9 mouse cellular contexts compared by ENCODE assay signal in the genomic region with DNA sequence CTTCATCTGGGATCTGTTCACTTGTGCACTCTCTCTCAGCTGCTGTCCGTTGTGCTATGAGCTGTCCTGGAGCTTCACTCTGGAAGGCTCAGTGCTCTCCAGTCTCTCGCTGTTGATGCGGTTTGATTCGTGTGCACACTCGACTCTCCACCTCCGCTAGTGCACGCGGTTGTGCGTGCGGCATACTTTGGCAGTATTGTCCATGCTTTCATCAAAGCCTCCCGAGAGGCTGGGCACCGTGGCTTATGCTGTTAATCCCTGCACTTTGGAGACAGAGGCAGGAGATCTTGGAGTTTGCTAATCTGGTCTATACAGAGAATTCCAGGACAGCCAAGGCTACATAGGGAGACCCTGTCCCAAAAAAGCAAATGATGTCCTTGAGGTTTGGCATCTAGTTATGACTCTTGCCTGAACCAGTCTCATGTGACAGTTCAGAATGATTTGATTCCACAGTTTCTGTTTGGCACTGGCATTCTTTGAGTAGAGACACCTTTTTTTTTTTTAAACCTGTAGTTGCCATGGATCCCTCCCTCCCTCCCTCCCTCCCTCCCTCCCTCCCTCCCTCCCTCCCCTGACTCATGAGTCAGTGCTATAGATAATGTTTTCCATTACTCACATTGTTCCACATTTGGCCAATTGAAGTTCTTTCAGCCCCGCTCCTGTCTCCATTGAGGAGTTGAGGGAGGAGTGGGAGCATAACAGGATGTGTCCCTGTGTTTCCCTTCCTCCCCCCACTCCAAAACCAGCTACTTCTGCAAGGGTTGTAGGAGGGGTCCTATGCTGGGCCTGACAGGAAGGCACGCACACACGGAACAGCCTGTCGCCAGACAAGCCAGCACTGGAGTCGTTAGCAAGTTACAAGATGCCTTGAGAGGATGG.
DNase-seq lines count a peak whose midpoint lies in the region; ATAC-seq and TF ChIP-seq lines count a peak whose summit lies in the region.
"Had no signal": no experiment of that assay in that cellular context is flagged by ENCODE, and none has a peak within 500 bp of the region (broad histone marks: within the 10 kb centered on the region; RNA-seq: fewer than 3 reads in every experiment).

No protein-coding gene starts in this region.

- no peak overlapping the region for H3K9ac ChIP-seq in hindbrain, embryonic 11.5 days (ENCODE audit: low read depth, low read length)
- H3K9ac ChIP-seq in heart, embryonic 11.5 days (ENCODE audit: low read depth, low read length) = peak overlapping the region; percentile 34; the same call in 1 of the 2 replicates
- H3K9ac ChIP-seq in limb, embryonic 12.5 days (replicated peaks) = no peak overlapping the region

- no peaks in the 10 kb centered on the region for H3K9me3 ChIP-seq in hindbrain, embryonic 10.5 days
- no peaks in the 10 kb centered on the region for H3K9me3 ChIP-seq in hindbrain, embryonic 11.5 days (ENCODE audit: control insufficient read depth, low read length)
- H3K9me3 ChIP-seq in heart, embryonic 11.5 days (replicated peaks; ENCODE audit: control insufficient read depth, low read length) = no peaks in the 10 kb centered on the region
- H3K9me3 ChIP-seq in limb, embryonic 12.5 days = no peaks in the 10 kb centered on the region
- H3K9me3 ChIP-seq: G1E had no signal

- no peak for TF ChIP-seq CTCF in olfactory bulb, adult 2 months (IDR thresholded peaks at IDR 0.05; ENCODE audit: insufficient read depth, low read depth, low read length)

- peaks cover 44% of the 10 kb centered on the region for H3K36me3 ChIP-seq in hindbrain, embryonic 10.5 days
- H3K36me3 ChIP-seq in hindbrain, embryonic 11.5 days (ENCODE audit: control insufficient read depth, insufficient read depth, low read length) = no peaks in the 10 kb centered on the region
- no peaks in the 10 kb centered on the region for H3K36me3 ChIP-seq in heart, embryonic 11.5 days (ENCODE audit: control insufficient read depth, insufficient read depth, low read length)
- peaks cover 34% of the 10 kb centered on the region for H3K36me3 ChIP-seq in limb, embryonic 12.5 days

- no peak for ATAC-seq in hindbrain, embryonic 11.5 days (ENCODE audit: low FRiP score)
- peak; percentile 47; the same call in 1 of the 2 replicates for ATAC-seq in heart, embryonic 11.5 days (replicated peaks; ENCODE audit: insufficient number of reproducible peaks, low FRiP score, low TSS enrichment)
- ATAC-seq in limb, embryonic 12.5 days (ENCODE audit: insufficient number of reproducible peaks, insufficient read depth, low FRiP score, low TSS enrichment, low read depth) = no peak

- 87% methylated on average over 17 of the region's 17 CpGs for WGBS in hindbrain, embryonic 10.5 days
- WGBS in hindbrain, embryonic 11.5 days = 85% methylated on average over 17 of the region's 17 CpGs
- whole genome bisulfite sequencing in heart, embryonic 11.5 days (ENCODE audit: insufficient replicate concordance) = 62% methylated on average over 17 of the region's 17 CpGs
- WGBS in limb, embryonic 12.5 days = 77% methylated on average over 17 of the region's 17 CpGs
- 51% methylated on average over 17 of the region's 17 CpGs for WGBS in olfactory bulb, adult 2 months

- H3K4me3 ChIP-seq in hindbrain, embryonic 10.5 days = no peak overlapping the region
- H3K4me3 ChIP-seq in hindbrain, embryonic 11.5 days (ENCODE audit: low read depth, low read length) = no peak overlapping the region
- no peak overlapping the region for H3K4me3 ChIP-seq in heart, embryonic 11.5 days (ENCODE audit: low read depth, low read length)
- no peak overlapping the region for H3K4me3 ChIP-seq in limb, embryonic 12.5 days (replicated peaks)
- H3K4me3 ChIP-seq in olfactory bulb, adult 2 months (ENCODE audit: insufficient read depth, low read depth, low read length) = no peak overlapping the region

- no peak for DNase-seq in hindbrain, embryonic 10.5 days (ENCODE audit: low spot score)
- no peak for DNase-seq in hindbrain, embryonic 11.5 days (ENCODE audit: low spot score)
- DNase-seq in 3T3-L1 (ENCODE audit: low read depth, low spot score) = peak; percentile 61
- DNase-seq in adrenal gland, postnatal 14 days = peak; percentile 43
- no peak for DNase-seq in c-Kit-positive CD71-positive TER-119-positive erythroid progenitor cells, embryonic 14.5 days (ENCODE audit: low spot score)

- H3K27ac ChIP-seq in hindbrain, embryonic 10.5 days = peak overlapping the region; percentile 56; the same call in 1 of the 2 replicates
- H3K27ac ChIP-seq in hindbrain, embryonic 11.5 days (ENCODE audit: low read depth, low read length) = no peak overlapping the region
- peak overlapping the region; percentile 87 for H3K27ac ChIP-seq in heart, embryonic 11.5 days (ENCODE audit: low read depth, low read length)
- peak overlapping the region; percentile 68 for H3K27ac ChIP-seq in limb, embryonic 12.5 days
- H3K27ac ChIP-seq in olfactory bulb, adult 2 months (ENCODE audit: insufficient read depth, low read depth, low read length) = peak overlapping the region; percentile 62

- H3K27me3 ChIP-seq in hindbrain, embryonic 10.5 days (ENCODE audit: insufficient read depth, poor library complexity, severe bottlenecking) = no peaks in the 10 kb centered on the region
- no peaks in the 10 kb centered on the region for H3K27me3 ChIP-seq in hindbrain, embryonic 11.5 days (ENCODE audit: control insufficient read depth, insufficient read depth, low read length)
- H3K27me3 ChIP-seq in heart, embryonic 11.5 days (ENCODE audit: control insufficient read depth, insufficient read depth, low read length) = no peaks in the 10 kb centered on the region
- no peaks in the 10 kb centered on the region for H3K27me3 ChIP-seq in limb, embryonic 12.5 days

- H3K4me2 ChIP-seq in hindbrain, embryonic 11.5 days (replicated peaks; ENCODE audit: low read depth, low read length) = no peak overlapping the region
- H3K4me2 ChIP-seq in heart, embryonic 11.5 days = peak overlapping the region; percentile 34
- H3K4me2 ChIP-seq in limb, embryonic 12.5 days = no peak overlapping the region

- H3K4me1 ChIP-seq in hindbrain, embryonic 10.5 days (replicated peaks) = peaks cover 74% of the 10 kb centered on the region
- peaks cover 2% of the 10 kb centered on the region for H3K4me1 ChIP-seq in hindbrain, embryonic 11.5 days (replicated peaks; ENCODE audit: control insufficient read depth, insufficient read depth, low read length)
- peaks cover 95% of the 10 kb centered on the region for H3K4me1 ChIP-seq in heart, embryonic 11.5 days (ENCODE audit: control insufficient read depth, insufficient read depth, low read length)
- H3K4me1 ChIP-seq in limb, embryonic 12.5 days (replicated peaks) = peaks cover 69% of the 10 kb centered on the region
- H3K4me1 ChIP-seq in olfactory bulb, adult 2 months (ENCODE audit: control insufficient read depth, insufficient read depth, low read length) = peaks cover 81% of the 10 kb centered on the region

- no peak for TF ChIP-seq POLR2A in olfactory bulb, adult 2 months (IDR thresholded peaks at IDR 0.05; ENCODE audit: insufficient read depth, low read depth, low read length)

Comparison
In these comparisons a context has a peak if more than half of its experiments do, and no peak if none do; other contexts are left out.
1. DNase-seq: peak in 3T3-L1 (single experiment) and adrenal gland, postnatal 14 days (single experiment); none in hindbrain, embryonic 10.5 days (single experiment), hindbrain, embryonic 11.5 days (single experiment) and c-Kit-positive CD71-positive TER-119-positive erythroid progenitor cells, embryonic 14.5 days (single experiment).